Mouse (Mus musculus): ENCODE measurements around the gene Gm10277. TPM values are rescaled to one million over a fixed set of nuclear protein-coding genes. Genes with fewer than 3 reads are reported as not detected.

Gm10277 gene
- polyA plus RNA-seq, 1 experiment: 0.33 TPM

GRCm38 (mm10) chr11:77769496-77769895 is 18.1 kb downstream of the Gm10277 start:
- TF ChIP-seq CTCF (IDR thresholded peaks at IDR 0.05; ENCODE audit: control insufficient read depth, insufficient read depth, insufficient read length) (no peak), CEBPB (IDR thresholded peaks at IDR 0.05; ENCODE audit: low read depth) (no peak), MAX (IDR thresholded peaks at IDR 0.05) (no peak), USF1 (IDR thresholded peaks at IDR 0.05; ENCODE audit: low read depth) (no peak), MYOD1 (IDR thresholded peaks at IDR 0.05; ENCODE audit: control insufficient read depth, insufficient read length, low read depth) (no peak), FOSL1 (IDR thresholded peaks at IDR 0.05; ENCODE audit: insufficient read depth, low read length, poor library complexity, severe bottlenecking) (no peak)
- Histone ChIP-seq H3K27me3 (ENCODE audit: control insufficient read depth, insufficient read depth, insufficient read length) (no peaks in the 10 kb centered on the region), H3K79me2 (ENCODE audit: control insufficient read depth, insufficient read depth) (peaks cover 100% of the 10 kb centered on the region), H3K4me3 (ENCODE audit: insufficient read depth, poor library complexity, severe bottlenecking) (no peak overlapping the region), H3ac (ENCODE audit: control insufficient read depth, insufficient read length, low read depth) (no peak overlapping the region), H3K36me3 (ENCODE audit: control insufficient read depth, insufficient read depth) (peaks cover 13% of the 10 kb centered on the region), H3K79me3 (ENCODE audit: low read depth) (peaks cover 71% of the 10 kb centered on the region)

DNA sequence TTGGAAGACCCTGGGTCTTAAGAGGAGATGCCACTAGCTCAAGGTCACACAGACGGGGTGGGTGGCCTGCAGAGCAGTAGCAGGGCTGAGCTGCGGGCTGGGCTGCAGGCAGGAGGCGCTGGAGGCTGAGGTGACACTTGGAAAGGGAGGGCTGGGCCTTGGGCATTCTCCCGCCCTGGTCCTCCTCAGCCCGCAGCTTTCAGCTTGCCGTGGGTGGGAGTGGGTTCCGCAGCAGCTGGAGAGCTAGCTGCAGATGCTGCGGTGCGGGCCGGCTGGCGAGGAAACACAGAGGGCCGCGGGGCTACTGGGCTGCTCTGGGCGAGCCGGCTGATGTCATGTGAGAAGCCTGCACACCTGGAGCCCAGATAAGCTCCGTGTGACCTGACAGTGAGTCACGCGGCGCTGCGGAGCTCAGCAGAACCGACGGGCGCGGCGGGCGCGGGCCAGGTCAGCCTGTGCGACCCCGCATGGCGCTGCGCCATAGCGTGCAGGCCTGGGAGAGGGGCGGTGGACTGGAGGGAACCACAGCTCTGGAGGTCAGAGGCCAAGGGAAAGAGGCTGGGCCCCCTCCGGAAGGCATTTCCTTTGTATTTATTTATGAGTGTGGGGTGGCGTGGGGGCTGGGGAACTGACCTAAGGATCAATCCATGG is 21.1 kb downstream of the Gm10277 start:
- peak; percentile 60 for TF ChIP-seq CTCF (IDR thresholded peaks at IDR 0.05; ENCODE audit: control insufficient read depth, insufficient read depth, insufficient read length)
- TF ChIP-seq CEBPB (IDR thresholded peaks at IDR 0.05; ENCODE audit: low read depth): no peak
- Histone ChIP-seq H3ac (ENCODE audit: control insufficient read depth, insufficient read length, low read depth) (peak overlapping the region; percentile 6), H3K4me3 (ENCODE audit: insufficient read depth, poor library complexity, severe bottlenecking) (no peak overlapping the region), H3K36me3 (ENCODE audit: control insufficient read depth, insufficient read depth) (peaks cover 5% of the 10 kb centered on the region), H3K27me3 (ENCODE audit: control insufficient read depth, insufficient read depth, insufficient read length) (no peaks in the 10 kb centered on the region), H3K79me2 (ENCODE audit: control insufficient read depth, insufficient read depth) (peaks cover 87% of the 10 kb centered on the region), H3K79me3 (ENCODE audit: low read depth) (peaks cover 52% of the 10 kb centered on the region)

GRCm38 (mm10) chr11:77765459-77765777 is 22.1 kb downstream of the Gm10277 start:
- H3K79me2 ChIP-seq (ENCODE audit: control insufficient read depth, insufficient read depth): peaks cover 77% of the 10 kb centered on the region
- TF ChIP-seq CEBPB (IDR thresholded peaks at IDR 0.05; ENCODE audit: low read depth): no peak
- TF ChIP-seq MYOG (IDR thresholded peaks at IDR 0.05; ENCODE audit: control insufficient read depth, extremely low read depth, insufficient read length): no peak
- no peak for TF ChIP-seq MYOD1 (IDR thresholded peaks at IDR 0.05; ENCODE audit: control insufficient read depth, insufficient read length, low read depth)
- TF ChIP-seq MAX (IDR thresholded peaks at IDR 0.05): no peak
- TF ChIP-seq FOSL1 (IDR thresholded peaks at IDR 0.05; ENCODE audit: insufficient read depth, low read length, poor library complexity, severe bottlenecking): no peak
- no peak for TF ChIP-seq CTCF (IDR thresholded peaks at IDR 0.05; ENCODE audit: control insufficient read depth, insufficient read depth, insufficient read length)
- no peak for TF ChIP-seq USF1 (IDR thresholded peaks at IDR 0.05; ENCODE audit: low read depth)
- no peak overlapping the region for H3ac ChIP-seq (ENCODE audit: control insufficient read depth, insufficient read length, low read depth)
- H3K27me3 ChIP-seq (ENCODE audit: control insufficient read depth, insufficient read depth, insufficient read length): no peaks in the 10 kb centered on the region
- peaks cover 5% of the 10 kb centered on the region for H3K36me3 ChIP-seq (ENCODE audit: control insufficient read depth, insufficient read depth)
- no peak overlapping the region for H3K4me3 ChIP-seq (ENCODE audit: insufficient read depth, poor library complexity, severe bottlenecking)
- peaks cover 43% of the 10 kb centered on the region for H3K79me3 ChIP-seq (ENCODE audit: low read depth)

- Histone ChIP-seq H3ac (ENCODE audit: control insufficient read depth, insufficient read length, low read depth) (no peak overlapping the region), H3K36me3 (ENCODE audit: control insufficient read depth, insufficient read depth) (peaks cover 5% of the 10 kb centered on the region), H3K79me3 (ENCODE audit: low read depth) (peaks cover 39% of the 10 kb centered on the region), H3K4me3 (ENCODE audit: insufficient read depth, poor library complexity, severe bottlenecking) (no peak overlapping the region), H3K27me3 (ENCODE audit: control insufficient read depth, insufficient read depth, insufficient read length) (no peaks in the 10 kb centered on the region), H3K79me2 (ENCODE audit: control insufficient read depth, insufficient read depth) (peaks cover 71% of the 10 kb centered on the region)
- no peak for TF ChIP-seq FOSL1 (IDR thresholded peaks at IDR 0.05; ENCODE audit: insufficient read depth, low read length, poor library complexity, severe bottlenecking)
- TF ChIP-seq MAX (IDR thresholded peaks at IDR 0.05): no peak
- TF ChIP-seq MYOG (IDR thresholded peaks at IDR 0.05; ENCODE audit: control insufficient read depth, extremely low read depth, insufficient read length): no peak
- TF ChIP-seq USF1 (IDR thresholded peaks at IDR 0.05; ENCODE audit: low read depth): no peak
- no peak for TF ChIP-seq CEBPB (IDR thresholded peaks at IDR 0.05; ENCODE audit: low read depth)
These were observed 22.7 kb downstream of the Gm10277 start for GRCm38 (mm10) chr11:77764694-77765458.

GRCm38 (mm10) chr11:77763673-77764340 is 23.7 kb downstream of the Gm10277 start:
- TF ChIP-seq USF1 (IDR thresholded peaks at IDR 0.05; ENCODE audit: low read depth) (no peak), MAX (IDR thresholded peaks at IDR 0.05) (peak; percentile 43), CEBPB (IDR thresholded peaks at IDR 0.05; ENCODE audit: low read depth) (no peak), MYOD1 (IDR thresholded peaks at IDR 0.05; ENCODE audit: control insufficient read depth, insufficient read length, low read depth) (peak; percentile 64)
- Histone ChIP-seq H3K27me3 (ENCODE audit: control insufficient read depth, insufficient read depth, insufficient read length) (no peaks in the 10 kb centered on the region), H3K79me2 (ENCODE audit: control insufficient read depth, insufficient read depth) (peaks cover 60% of the 10 kb centered on the region), H3K79me3 (ENCODE audit: low read depth) (peaks cover 30% of the 10 kb centered on the region), H3ac (ENCODE audit: control insufficient read depth, insufficient read length, low read depth) (peak overlapping the region; percentile 85), H3K36me3 (ENCODE audit: control insufficient read depth, insufficient read depth) (no peaks in the 10 kb centered on the region), H3K4me3 (ENCODE audit: insufficient read depth, poor library complexity, severe bottlenecking) (peak overlapping the region; percentile 78)
